Mouse (Mus musculus) heart, adult 10 weeks (tissue): ENCODE measurements around the gene Lrrc37a. TPM values are rescaled to one million over a fixed set of nuclear protein-coding genes. Genes with fewer than 3 reads are reported as not detected.

ENCODE experiments used
- polyA plus RNA-seq: library from polyadenylated mRNA; stranded (reverse); fragments of 350-450 nt; fragmentation: Illumina TruSeq; extraction: RNeasy Lipid Tissue Mini Kit (QIAGEN cat#74804); gene quantifications from one replicate; pipeline ENCODE4 v1.2.3, GENCODE M21; 2014; ENCODE audit warnings: low read depth, low replicate concordance

Gene Lrrc37a
- polyA plus RNA-seq: not detected

DNA sequence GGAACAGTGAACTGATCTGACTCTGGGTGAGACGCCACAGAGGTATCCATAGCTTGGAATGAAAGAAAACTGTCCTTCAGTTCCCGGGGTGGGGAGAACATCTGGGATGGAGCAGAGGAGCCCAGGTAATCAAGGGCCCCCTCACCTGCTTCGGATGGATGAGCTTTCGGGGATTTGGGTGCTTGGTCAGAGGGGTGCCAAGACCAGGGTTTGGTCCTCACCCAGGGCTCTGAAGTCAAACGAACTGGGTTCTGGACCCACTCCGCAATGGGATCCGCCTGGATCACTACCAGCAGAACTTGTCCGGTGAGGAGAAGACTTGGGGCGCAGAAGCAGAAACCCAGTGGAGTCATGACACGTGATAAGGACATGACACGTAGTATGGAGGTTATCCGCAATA, at the start of gene Lrrc37a:
Gene Lrrc37a (minus strand): TSS at position 101 of the 400 bp plus-strand sequence.

DNA sequence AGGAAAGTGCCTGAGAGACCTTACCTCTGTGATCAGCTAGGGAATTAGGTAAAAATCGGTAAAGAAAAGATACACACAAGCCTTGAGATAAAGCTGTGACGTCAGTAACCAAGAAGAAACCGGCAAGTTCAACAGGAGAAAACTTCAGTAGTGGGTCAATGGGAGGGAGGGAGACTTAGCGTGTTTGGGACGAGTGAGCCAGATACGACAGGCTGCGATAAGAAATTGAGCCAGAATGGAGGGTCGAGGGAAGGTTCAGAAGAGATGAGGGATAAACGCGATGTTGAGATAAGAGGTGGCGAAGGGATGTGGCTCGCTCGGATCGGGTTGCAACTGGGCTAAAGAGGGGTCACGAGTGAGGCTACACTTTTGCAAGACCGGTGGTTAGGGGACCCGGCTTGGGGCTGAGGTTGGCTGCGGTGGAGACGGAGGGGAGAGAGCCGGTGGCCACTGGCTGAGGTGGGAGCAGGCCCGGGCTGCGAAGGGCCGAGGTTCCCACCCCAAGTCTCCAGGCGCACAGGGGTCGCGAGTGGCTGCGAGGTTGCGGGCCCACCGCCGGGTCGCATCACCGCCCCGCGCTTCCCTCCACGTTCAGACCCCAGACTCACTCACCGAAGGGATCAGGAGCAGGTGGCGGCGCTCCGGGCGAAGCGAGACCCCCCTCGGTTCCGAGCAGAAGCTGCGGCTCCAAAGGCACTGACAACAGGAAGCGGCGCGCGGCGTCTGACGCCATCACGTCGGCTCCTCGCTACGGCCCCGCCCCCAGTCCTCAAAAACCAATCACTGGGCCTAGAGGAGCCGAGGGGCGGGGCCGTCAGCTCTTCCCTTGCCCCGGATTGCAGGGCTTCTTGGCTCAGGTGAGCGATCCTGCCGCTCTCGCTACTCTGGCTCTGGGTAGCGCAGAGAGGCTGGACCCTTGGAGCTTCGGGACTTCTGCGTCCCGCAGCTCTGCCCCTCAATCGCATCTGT, 92.1 kb downstream of the Lrrc37a start, which contains the start of gene Plekhm1:
Gene Plekhm1 (minus strand): TSS at position 707 of the 969 bp plus-strand sequence.

Other genes with a start within 250 kb of the Lrrc37a start
- 3.2 TPM for gene Map3k14, start 237.1 kb downstream of the Lrrc37a start, polyA plus RNA-seq
- 9.9 TPM for gene Arhgap27, start 140.9 kb downstream of the Lrrc37a start, polyA plus RNA-seq
- gene Plekhm1, start 91.9 kb downstream of the Lrrc37a start, polyA plus RNA-seq: 8.9 TPM
- not detected for gene Gm884, start 116.5 kb upstream of the Lrrc37a start, polyA plus RNA-seq
- not detected for gene Lyzl6, start 134.3 kb upstream of the Lrrc37a start, polyA plus RNA-seq
- not detected for gene Rprml, start 145.0 kb upstream of the Lrrc37a start, polyA plus RNA-seq
- gene Gosr2, start 193.3 kb upstream of the Lrrc37a start, polyA plus RNA-seq: 47.4 TPM
- 0.94 TPM for gene Wnt9b, start 245.2 kb upstream of the Lrrc37a start, polyA plus RNA-seq